Mouse (Mus musculus) intestine, embryonic 14.5 days (tissue): ENCODE results near the gene Slc9a9. TPM values are rescaled to one million over a fixed set of nuclear protein-coding genes. Genes with fewer than 3 reads are reported as not detected.

Experiments used
- ATAC-seq: fragments of 200-750 bp; cut with Nextera tagmentation; replicated peaks from 2 replicates; pipeline ENCODE4 v1.8.0; 2017; ENCODE audit warnings: low read depth, moderate number of reproducible peaks, moderate TSS enrichment, moderate library complexity; ENCODE audit not compliant: low FRiP score, low TSS enrichment
- DNase-seq: peaks from one replicate; pipeline ENCODE4 v3.0.0-alpha.2; 2018; ENCODE audit warnings: low spot score
- H3K27ac ChIP-seq: fragments of 300-500 bp; sonication (generic); 2 replicates; pipeline ENCODE4 v1.5.1; 2014; ENCODE audit warnings: low read depth, mild to moderate bottlenecking, control low read depth
- H3K27me3 ChIP-seq: fragments of 300-500 bp; sonication (generic); replicated peaks from 2 replicates; pipeline ENCODE4 v1.6.1; 2014; ENCODE audit warnings: low read length, control low read depth; ENCODE audit not compliant: control insufficient read depth, insufficient read depth
- H3K36me3 ChIP-seq: fragments of 300-500 bp; sonication (generic); 2 replicates; pipeline ENCODE4 v1.6.1; 2014; ENCODE audit warnings: low read length, control low read depth; ENCODE audit not compliant: control insufficient read depth, insufficient read depth
- H3K4me1 ChIP-seq: fragments of 300-500 bp; sonication (generic); replicated peaks from 2 replicates; pipeline ENCODE4 v1.6.1; 2014; ENCODE audit warnings: low read length, control low read depth, mixed read lengths; ENCODE audit not compliant: control insufficient read depth, insufficient read depth
- H3K4me2 ChIP-seq: fragments of 300-500 bp; sonication (generic); 2 replicates; pipeline ENCODE4 v1.6.1; 2014; ENCODE audit warnings: low read length
- H3K4me3 ChIP-seq: fragments of 300-500 bp; sonication (generic); 2 replicates; pipeline ENCODE4 v1.5.1; 2014; ENCODE audit warnings: low read depth, low read length, control low read depth, mixed read lengths
- H3K9ac ChIP-seq: fragments of 300-500 bp; sonication (generic); 2 replicates; pipeline ENCODE4 v1.6.1; 2014; ENCODE audit warnings: mild to moderate bottlenecking, low read length
- H3K9me3 ChIP-seq: fragments of 300-500 bp; sonication (generic); 2 replicates; pipeline ENCODE4 v1.6.1; 2016; ENCODE audit warnings: low read length, control low read depth; ENCODE audit not compliant: control insufficient read depth
- WGBS: fragments of 180-500 bp; shearing (Covaris S2); extraction: QIAGEN DNeasy Blood & Tissue Kit; methylation state at CpG from one replicate; pipeline ENCODE4 v1.1.7; 2014; 5-methylcytosine and 5-hydroxymethylcytosine counted together
- polyA plus RNA-seq: library from polyadenylated mRNA; unstranded; fragments of >200 nt; fragmentation: Nextera tagmentation; extraction: Ambion mirVana; gene quantifications from 2 replicates; pipeline ENCODE4 v1.2.1, GENCODE M21; 2014

Gene Slc9a9
- polyA plus RNA-seq, 1 experiment from 2014 or later = 2.9 TPM

- Histone ChIP-seq H3K9me3 (no peaks in the 10 kb centered on the region), H3K9ac (no peak overlapping the region), H3K4me1 (no peaks in the 10 kb centered on the region), H3K4me3 (no peak overlapping the region), H3K4me2 (no peak overlapping the region), H3K27ac (no peak overlapping the region), H3K27me3 (no peaks in the 10 kb centered on the region), H3K36me3 (no peaks in the 10 kb centered on the region)
- no peak for ATAC-seq
- 69% methylated on average over 6 of the region's 6 CpGs for WGBS
- no peak for DNase-seq
These were observed 586.1 kb downstream of the Slc9a9 start for GRCm38 (mm10) chr9:95255844-95256243.

DNA sequence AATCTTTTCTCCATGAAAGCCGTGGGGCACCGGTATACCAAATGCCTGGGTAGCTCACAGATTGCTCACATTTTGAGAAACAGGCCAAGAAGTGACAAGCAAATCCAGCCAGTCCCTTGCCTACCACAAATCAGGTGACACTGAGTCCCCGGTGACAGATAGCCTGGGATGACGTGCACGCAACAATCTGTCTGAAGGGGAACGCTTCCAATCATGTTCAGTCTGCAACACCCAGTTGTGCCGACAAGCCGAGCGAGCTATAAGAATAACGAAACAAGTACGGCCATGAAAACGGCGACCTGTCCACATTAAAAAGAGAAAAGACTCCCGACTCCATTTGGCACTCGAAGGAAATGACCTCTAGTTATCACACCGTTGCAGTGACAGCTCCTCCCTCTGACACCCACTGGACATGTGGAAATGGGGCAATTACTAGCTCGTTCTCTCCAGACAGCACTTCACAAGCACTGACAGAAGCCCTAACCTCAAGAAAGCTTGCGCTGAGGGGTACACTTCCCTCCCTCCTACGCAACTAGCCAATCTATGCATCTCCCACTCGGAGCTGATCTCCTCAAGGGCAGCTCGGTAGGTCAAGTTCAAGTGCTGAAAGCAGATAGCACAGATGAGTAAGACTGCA lies 587.1 kb downstream of the Slc9a9 start:
- H3K9ac ChIP-seq = no peak overlapping the region
- 84% methylated on average over 21 of the region's 21 CpGs for WGBS
- no peaks in the 10 kb centered on the region for H3K27me3 ChIP-seq
- H3K4me2 ChIP-seq = no peak overlapping the region
- H3K36me3 ChIP-seq = no peaks in the 10 kb centered on the region
- ATAC-seq (no peak), DNase-seq (no peak)
- H3K4me3 ChIP-seq = no peak overlapping the region
- H3K4me1 ChIP-seq = no peaks in the 10 kb centered on the region
- no peaks in the 10 kb centered on the region for H3K9me3 ChIP-seq
- no peak overlapping the region for H3K27ac ChIP-seq

GRCm38 (mm10) chr9:95262851-95263250 lies 593.1 kb downstream of the Slc9a9 start:
- Histone ChIP-seq H3K36me3 (no peaks in the 10 kb centered on the region), H3K4me2 (no peak overlapping the region), H3K27ac (no peak overlapping the region), H3K9me3 (no peaks in the 10 kb centered on the region), H3K27me3 (no peaks in the 10 kb centered on the region), H3K4me3 (no peak overlapping the region), H3K4me1 (no peaks in the 10 kb centered on the region), H3K9ac (no peak overlapping the region)
- ATAC-seq (no peak), DNase-seq (no peak)
- 76% methylated on average over 3 of the region's 3 CpGs for WGBS

- WGBS = 82% methylated on average over 9 of the region's 9 CpGs
- Histone ChIP-seq H3K4me3 (no peak overlapping the region), H3K9me3 (no peaks in the 10 kb centered on the region), H3K4me2 (no peak overlapping the region), H3K9ac (no peak overlapping the region), H3K36me3 (no peaks in the 10 kb centered on the region), H3K27me3 (no peaks in the 10 kb centered on the region), H3K4me1 (no peaks in the 10 kb centered on the region), H3K27ac (no peak overlapping the region)
- ATAC-seq = no peak
- peak; percentile 25 for DNase-seq
These were observed 594.3 kb downstream of the Slc9a9 start for GRCm38 (mm10) chr9:95263867-95264509.

DNA sequence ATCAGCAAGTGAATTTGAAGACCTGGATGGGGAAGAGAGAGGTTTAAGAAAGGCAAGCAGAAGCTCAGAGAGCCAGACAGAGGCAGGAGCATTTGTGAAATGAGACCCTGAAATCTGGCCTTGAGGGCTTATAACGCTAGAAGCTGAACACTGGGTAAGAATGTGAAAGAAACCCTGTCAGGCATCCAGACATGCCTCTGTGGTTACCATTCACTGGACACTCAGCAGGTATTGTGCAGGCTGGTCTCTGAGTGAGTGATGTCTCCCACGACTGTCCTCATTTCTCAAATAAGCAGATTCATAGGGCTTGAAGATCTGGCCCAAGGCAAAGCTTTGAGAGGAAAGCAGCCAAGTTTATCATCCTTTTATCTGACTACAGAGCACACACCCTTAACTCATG lies 596.5 kb downstream of the Slc9a9 start:
- no peak overlapping the region for H3K4me2 ChIP-seq
- WGBS = 61% methylated on average over 2 of the region's 2 CpGs
- no peak for DNase-seq
- no peak overlapping the region for H3K9ac ChIP-seq
- H3K27ac ChIP-seq = no peak overlapping the region
- no peak for ATAC-seq
- no peak overlapping the region for H3K4me3 ChIP-seq
- no peaks in the 10 kb centered on the region for H3K9me3 ChIP-seq
- H3K4me1 ChIP-seq = no peaks in the 10 kb centered on the region
- no peaks in the 10 kb centered on the region for H3K36me3 ChIP-seq
- H3K27me3 ChIP-seq = no peaks in the 10 kb centered on the region

DNA sequence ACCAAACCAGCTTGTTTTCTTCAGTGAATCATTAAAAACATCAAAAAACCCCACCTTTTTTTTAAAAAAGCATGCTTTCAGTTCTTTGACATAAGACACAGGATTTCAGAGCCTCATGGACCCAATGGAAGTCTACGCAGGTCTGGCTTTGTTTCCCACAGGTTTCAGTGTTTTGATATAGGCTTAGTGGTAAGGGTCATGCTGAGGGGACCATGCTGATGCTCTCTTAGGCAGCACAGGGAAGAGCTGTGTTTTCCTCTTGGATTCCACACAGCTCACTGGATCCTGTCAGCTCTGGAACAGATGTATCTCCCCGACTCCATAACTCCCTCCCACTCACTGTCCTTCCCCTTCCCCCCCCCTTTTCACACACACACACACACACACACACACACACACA lies 597.2 kb downstream of the Slc9a9 start:
- H3K4me1 ChIP-seq = no peaks in the 10 kb centered on the region
- no peak overlapping the region for H3K4me3 ChIP-seq
- H3K27me3 ChIP-seq = no peaks in the 10 kb centered on the region
- H3K36me3 ChIP-seq = no peaks in the 10 kb centered on the region
- H3K9ac ChIP-seq = no peak overlapping the region
- H3K4me2 ChIP-seq = no peak overlapping the region
- no peak for ATAC-seq
- H3K27ac ChIP-seq = no peak overlapping the region
- H3K9me3 ChIP-seq = no peaks in the 10 kb centered on the region
- no peak for DNase-seq
- 58% methylated on average over 2 of the region's 2 CpGs for WGBS

GRCm38 (mm10) chr9:95279590-95280344 lies 610.1 kb downstream of the Slc9a9 start:
- no peak overlapping the region for H3K27ac ChIP-seq
- H3K36me3 ChIP-seq = no peaks in the 10 kb centered on the region
- H3K4me1 ChIP-seq = 0 out of 2 replicates have a peak, but pooled peaks cover 3% of the 10 kb centered on the region
- WGBS = 68% methylated on average over 10 of the region's 10 CpGs
- no peak overlapping the region for H3K9ac ChIP-seq
- no peaks in the 10 kb centered on the region for H3K27me3 ChIP-seq
- DNase-seq (peak; percentile 49), ATAC-seq (no peak)
- H3K4me3 ChIP-seq = no peak overlapping the region
- no peak overlapping the region for H3K4me2 ChIP-seq
- H3K9me3 ChIP-seq = no peaks in the 10 kb centered on the region
